Mouse (Mus musculus): Measurements from ENCODE around the gene Sox5. TPM values are rescaled to one million over a fixed set of nuclear protein-coding genes. Genes with fewer than 3 reads are reported as not detected.

Gene Sox5
- polyA plus RNA-seq, 1 experiment = 2.5 TPM

- H3K4me1 ChIP-seq (ENCODE audit: control insufficient read depth, insufficient read depth, insufficient read length) = peaks cover 6% of the 10 kb centered on the region; the same call in 1 of the 2 replicates
- no peaks in the 10 kb centered on the region for H3K36me3 ChIP-seq (ENCODE audit: control insufficient read depth, insufficient read depth, low read length)
- peak overlapping the region; percentile 51 for H3K27ac ChIP-seq (ENCODE audit: insufficient read depth, low read length)
- peak; percentile 23 to 69 for DNase-seq (ENCODE audit: low read depth in 1 of 2, low spot score in 2 of 2)
- no peak overlapping the region for H3K4me3 ChIP-seq (ENCODE audit: extremely low read depth, insufficient read depth, insufficient read length)
- TF ChIP-seq CTCF (IDR thresholded peaks at IDR 0.05; ENCODE audit: extremely low read depth, insufficient read depth, insufficient read length, insufficient replicate concordance) (no peak), POLR2A (IDR thresholded peaks at IDR 0.05; ENCODE audit: low read depth, low read length) (no peak)
- WGBS = 7% methylated on average over 3 of the region's 3 CpGs
- H3K27me3 ChIP-seq (ENCODE audit: control insufficient read depth, insufficient read depth, low read length) = no peaks in the 10 kb centered on the region
Observed at GRCm38 (mm10) chr6:144670433-144671167, 111.2 kb downstream of the Sox5 start.

DNA sequence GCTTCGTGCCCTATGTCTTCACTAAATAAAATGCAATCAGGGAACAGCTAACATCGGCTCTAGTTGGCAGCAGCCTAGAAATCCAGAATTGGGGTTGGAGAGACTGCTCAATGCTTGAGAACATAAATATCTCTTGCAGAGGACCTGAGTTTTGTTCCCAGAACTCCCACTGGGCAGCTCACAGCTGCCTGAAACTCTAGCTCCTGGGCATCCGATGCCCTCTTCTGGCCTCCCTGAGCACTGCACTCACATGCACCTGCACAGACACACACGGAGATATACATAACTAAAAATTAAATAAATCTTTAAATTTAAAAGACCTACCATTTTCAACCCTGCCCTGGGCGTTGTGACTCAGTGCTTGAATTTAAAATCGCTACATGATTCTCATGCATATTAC lies 115.2 kb downstream of the Sox5 start:
- H3K27ac ChIP-seq (ENCODE audit: insufficient read depth, low read length) = no peak overlapping the region
- TF ChIP-seq CTCF (IDR thresholded peaks at IDR 0.05; ENCODE audit: extremely low read depth, insufficient read depth, insufficient read length, insufficient replicate concordance) (no peak), POLR2A (IDR thresholded peaks at IDR 0.05; ENCODE audit: low read depth, low read length) (no peak)
- WGBS = 93% methylated on average over 6 of the region's 6 CpGs
- H3K4me1 ChIP-seq (ENCODE audit: control insufficient read depth, insufficient read depth, insufficient read length) = peaks cover 3% of the 10 kb centered on the region; the same call in 1 of the 2 replicates
- no peak for DNase-seq (ENCODE audit: low read depth in 1 of 2, low spot score in 2 of 2)
- no peaks in the 10 kb centered on the region for H3K36me3 ChIP-seq (ENCODE audit: control insufficient read depth, insufficient read depth, low read length)
- no peaks in the 10 kb centered on the region for H3K27me3 ChIP-seq (ENCODE audit: control insufficient read depth, insufficient read depth, low read length)
- no peak overlapping the region for H3K4me3 ChIP-seq (ENCODE audit: extremely low read depth, insufficient read depth, insufficient read length)

GRCm38 (mm10) chr6:144664765-144665164 lies 117.0 kb downstream of the Sox5 start:
- no peak for DNase-seq (ENCODE audit: low read depth in 1 of 2, low spot score in 2 of 2)
- Histone ChIP-seq H3K36me3 (ENCODE audit: control insufficient read depth, insufficient read depth, low read length) (no peaks in the 10 kb centered on the region), H3K4me3 (ENCODE audit: extremely low read depth, insufficient read depth, insufficient read length) (no peak overlapping the region), H3K27me3 (ENCODE audit: control insufficient read depth, insufficient read depth, low read length) (no peaks in the 10 kb centered on the region), H3K27ac (ENCODE audit: insufficient read depth, low read length) (no peak overlapping the region), H3K4me1 (ENCODE audit: control insufficient read depth, insufficient read depth, insufficient read length) (no peaks in the 10 kb centered on the region)
- TF ChIP-seq POLR2A (IDR thresholded peaks at IDR 0.05; ENCODE audit: low read depth, low read length) = no peak
- WGBS = 62% methylated on average over 9 of the region's 9 CpGs

DNA sequence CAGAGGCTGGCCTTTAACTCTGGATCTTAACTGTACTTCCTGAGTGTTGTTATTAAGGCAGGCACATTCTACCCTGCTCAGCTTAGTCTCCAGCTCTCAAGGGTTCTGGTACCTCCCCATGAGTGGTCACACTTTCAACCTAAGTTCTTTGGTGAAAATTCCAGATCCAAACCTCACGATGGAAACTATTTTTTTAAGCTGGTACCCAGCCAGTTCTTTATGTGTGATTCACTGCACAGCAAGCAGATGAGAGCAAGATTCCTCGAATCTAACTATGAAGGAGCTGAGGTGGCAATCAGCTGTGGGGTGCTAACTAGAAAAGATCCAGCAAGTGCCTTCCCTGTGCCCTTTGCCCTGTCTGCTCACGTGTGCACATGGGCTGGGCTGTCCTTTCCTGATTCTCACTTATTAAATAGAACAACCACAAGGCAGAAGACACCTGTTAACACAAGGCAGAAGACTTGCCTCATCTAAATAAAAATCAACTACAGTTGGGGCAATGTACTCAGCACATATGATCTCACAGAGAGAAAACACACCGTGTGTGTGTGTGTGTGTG lies 118.2 kb downstream of the Sox5 start:
- WGBS = 64% methylated on average over 4 of the region's 4 CpGs

DNA sequence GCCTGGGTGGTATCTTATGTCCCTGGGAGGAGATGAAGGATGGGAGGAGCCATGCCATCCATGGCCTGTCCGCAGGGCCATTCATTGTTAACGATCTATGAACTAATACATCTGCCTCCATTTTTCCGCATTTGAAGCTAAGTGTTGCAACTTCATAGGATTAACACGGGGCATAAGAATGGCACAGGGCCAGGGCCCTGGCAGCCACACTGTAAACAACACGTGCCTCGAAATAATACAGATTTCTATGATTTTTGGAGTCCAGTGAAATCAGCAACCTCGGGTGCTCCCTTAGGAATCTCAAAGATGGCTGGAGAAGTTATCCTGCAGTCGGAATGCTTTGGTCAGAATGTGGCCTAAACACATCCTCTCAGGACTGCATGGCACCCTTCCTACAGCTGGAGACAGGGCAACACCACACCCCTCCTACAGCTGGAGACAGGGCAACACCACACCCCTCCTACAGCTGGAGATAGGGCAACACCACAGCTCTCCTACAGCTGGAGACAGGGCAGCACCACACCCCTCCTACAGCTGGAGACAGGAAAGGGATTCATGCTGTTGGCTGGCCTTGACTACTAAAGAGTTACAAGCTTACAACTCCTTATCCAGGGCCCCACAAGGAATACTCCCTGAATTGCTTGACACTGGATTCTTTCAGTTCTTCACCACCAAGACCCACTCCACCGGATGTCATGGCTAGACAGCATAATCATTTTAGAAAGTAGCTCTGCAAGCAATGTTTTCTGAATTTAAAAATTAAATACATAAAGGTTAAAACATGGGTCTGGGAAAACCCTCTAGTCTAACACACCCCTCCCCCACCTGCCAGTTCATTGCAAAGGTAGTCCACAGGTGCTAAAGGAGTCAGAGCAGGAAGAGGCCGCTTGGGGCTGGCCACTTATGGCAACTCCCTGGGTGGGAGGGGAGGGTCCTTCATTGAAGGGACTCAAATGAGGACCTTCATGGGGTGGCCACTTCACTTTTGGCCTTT lies 122.4 kb downstream of the Sox5 start:
- Histone ChIP-seq H3K4me3 (ENCODE audit: extremely low read depth, insufficient read depth, insufficient read length) (no peak overlapping the region), H3K27me3 (ENCODE audit: control insufficient read depth, insufficient read depth, low read length) (no peaks in the 10 kb centered on the region), H3K27ac (ENCODE audit: insufficient read depth, low read length) (no peak overlapping the region), H3K36me3 (ENCODE audit: control insufficient read depth, insufficient read depth, low read length) (no peaks in the 10 kb centered on the region), H3K4me1 (ENCODE audit: control insufficient read depth, insufficient read depth, insufficient read length) (no peaks in the 10 kb centered on the region)
- DNase-seq (ENCODE audit: low read depth in 1 of 2, low spot score in 2 of 2) = no peak
- TF ChIP-seq POLR2A (IDR thresholded peaks at IDR 0.05; ENCODE audit: low read depth, low read length) (no peak), CTCF (IDR thresholded peaks at IDR 0.05; ENCODE audit: extremely low read depth, insufficient read depth, insufficient read length, insufficient replicate concordance) (no peak)
- 87% methylated on average over 10 of the region's 10 CpGs for WGBS

More for the DNA sequence above, 118.2 kb downstream of the Sox5 start:
- Histone ChIP-seq H3K27me3 (ENCODE audit: control insufficient read depth, insufficient read depth, low read length) (no peaks in the 10 kb centered on the region), H3K4me3 (ENCODE audit: extremely low read depth, insufficient read depth, insufficient read length) (no peak overlapping the region), H3K27ac (ENCODE audit: insufficient read depth, low read length) (no peak overlapping the region), H3K4me1 (ENCODE audit: control insufficient read depth, insufficient read depth, insufficient read length) (no peaks in the 10 kb centered on the region), H3K36me3 (ENCODE audit: control insufficient read depth, insufficient read depth, low read length) (no peaks in the 10 kb centered on the region)
- no peak for DNase-seq (ENCODE audit: low read depth in 1 of 2, low spot score in 2 of 2)
- no peak for TF ChIP-seq CTCF (IDR thresholded peaks at IDR 0.05; ENCODE audit: extremely low read depth, insufficient read depth, insufficient read length, insufficient replicate concordance)
- TF ChIP-seq POLR2A (IDR thresholded peaks at IDR 0.05; ENCODE audit: low read depth, low read length) = no peak

DNA sequence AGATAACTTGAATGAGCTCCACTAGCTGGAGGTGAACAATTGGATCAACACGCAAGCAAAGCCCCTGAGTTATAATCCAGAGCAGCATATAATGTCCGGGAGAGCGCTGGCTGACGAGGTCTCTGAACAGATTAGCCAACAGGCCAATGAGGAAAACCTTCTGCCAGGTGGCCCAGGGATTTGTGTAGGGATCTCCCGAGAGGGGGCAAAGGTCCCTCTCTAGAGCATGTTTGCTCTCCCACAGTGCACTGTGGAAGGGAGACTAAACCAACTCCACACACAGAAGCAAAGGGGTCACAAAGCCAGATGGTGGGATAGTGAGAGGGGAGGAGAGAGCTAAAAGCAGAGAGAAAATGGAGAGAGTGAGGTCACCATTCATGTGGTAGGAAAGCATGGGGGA lies 128.9 kb downstream of the Sox5 start:
- H3K36me3 ChIP-seq (ENCODE audit: control insufficient read depth, insufficient read depth, low read length) = no peaks in the 10 kb centered on the region
- 95% methylated on average over 5 of the region's 5 CpGs for WGBS
- H3K27ac ChIP-seq (ENCODE audit: insufficient read depth, low read length) = no peak overlapping the region
- no peaks in the 10 kb centered on the region for H3K4me1 ChIP-seq (ENCODE audit: control insufficient read depth, insufficient read depth, insufficient read length)
- no peak for TF ChIP-seq CTCF (IDR thresholded peaks at IDR 0.05; ENCODE audit: extremely low read depth, insufficient read depth, insufficient read length, insufficient replicate concordance)
- H3K4me3 ChIP-seq (ENCODE audit: extremely low read depth, insufficient read depth, insufficient read length) = no peak overlapping the region
- no peaks in the 10 kb centered on the region for H3K27me3 ChIP-seq (ENCODE audit: control insufficient read depth, insufficient read depth, low read length)
- no peak for DNase-seq (ENCODE audit: low read depth in 1 of 2, low spot score in 2 of 2)

All from spleen, adult 2 months (tissue).